Mouse (Mus musculus): ENCODE data around the gene BC034090. TPM values are rescaled to one million over a fixed set of nuclear protein-coding genes. Genes with fewer than 3 reads are reported as not detected.
"Not testable (repeated sequence)": the region's sequence is repeated elsewhere in the genome, so short reads cannot be mapped to it uniquely, and the experiment has no call there.

BC034090 gene
- total RNA-seq, 4 experiments from 2014 or later, result 8.7 to 18.3 (median 14.4) TPM

GRCm38 (mm10) chr1:155192805-155193368 is 51.4 kb downstream of the BC034090 start:
- DNase-seq (ENCODE audit: low spot score in 2 of 2), result no peak

- no peak for DNase-seq (ENCODE audit: low spot score in 2 of 2)
Observed at GRCm38 (mm10) chr1:155191671-155192070, 52.6 kb downstream of the BC034090 start.

- no peak for DNase-seq (ENCODE audit: low spot score in 2 of 2)
Observed at GRCm38 (mm10) chr1:155191219-155191618, 53.0 kb downstream of the BC034090 start.

GRCm38 (mm10) chr1:155188656-155189055 is 55.6 kb downstream of the BC034090 start:
- DNase-seq (ENCODE audit: low spot score in 2 of 2), result no peak

GRCm38 (mm10) chr1:155184191-155184590 is 60.1 kb downstream of the BC034090 start:
- DNase-seq (ENCODE audit: low spot score in 2 of 2), result no peak

- no peak for DNase-seq (ENCODE audit: low spot score in 2 of 2)
Observed at GRCm38 (mm10) chr1:155178192-155178924, 65.9 kb downstream of the BC034090 start.

- DNase-seq (ENCODE audit: low spot score in 2 of 2), result no peak
Observed at GRCm38 (mm10) chr1:155174424-155174823, 69.8 kb downstream of the BC034090 start.

- DNase-seq (ENCODE audit: low spot score in 2 of 2), result not testable (repeated sequence)
Observed at GRCm38 (mm10) chr1:155173644-155174016, 70.6 kb downstream of the BC034090 start.

GRCm38 (mm10) chr1:155172895-155173643 is 71.2 kb downstream of the BC034090 start:
- DNase-seq (ENCODE audit: low spot score in 2 of 2), result no peak

- no peak for DNase-seq (ENCODE audit: low spot score in 2 of 2)
Observed at GRCm38 (mm10) chr1:155169935-155170334, 74.3 kb downstream of the BC034090 start.

- DNase-seq (ENCODE audit: low spot score in 2 of 2), result no peak
Observed at GRCm38 (mm10) chr1:155167453-155167852, 76.8 kb downstream of the BC034090 start.

Other genes starting within 250 kb of the BC034090 start
- 10 to 100 TPM; 43.5 to 50.4 (median 47.5) TPM for gene Ier5, start 144.8 kb downstream of the BC034090 start, total RNA-seq (2022)
- 1 to 10 TPM; 4.2 to 5.1 (median 4.7) TPM for gene Mr1, start 97.6 kb downstream of the BC034090 start, total RNA-seq (2022)
- 100 to 1,000 TPM; 117 to 129 (median 119) TPM for gene Stx6, start 85.7 kb downstream of the BC034090 start, total RNA-seq (2022)
- gene Xpr1, start 173.0 kb upstream of the BC034090 start, total RNA-seq (2022), result 10 to 100 TPM; 86.6 to 97.3 (median 93.7) TPM